15 mouse cellular contexts compared by ENCODE assay signal in genomic region chr19:56265149-56265548, GRCm38 (mm10). TPM values are rescaled to one million over a fixed set of nuclear protein-coding genes. Genes with fewer than 3 reads are reported as not detected.
DNase-seq lines count a peak whose midpoint lies in the region; ATAC-seq lines count a peak whose summit lies in the region.
"Had no signal": no experiment of that assay in that cellular context is flagged by ENCODE, and none has a peak within 500 bp of the region (broad histone marks: within the 10 kb centered on the region; RNA-seq: fewer than 3 reads in every experiment).

No protein-coding gene starts in this region.

- DNase-seq in kidney, adult 8-10 months = no peak
- DNase-seq in 416B (ENCODE audit: low read depth) = peak; percentile 31
- peak; percentile 29 for DNase-seq in c-Kit-positive CD71-negative TER-119-negative erythroid progenitor cells, embryonic 14.5 days (ENCODE audit: low read depth)
- DNase-seq in cerebellum, postnatal 4 days (ENCODE audit: low spot score in 2 of 2) = no peak
- no peak for DNase-seq in frontal cortex, postnatal 14 days (ENCODE audit: low spot score in 2 of 2)
- no peak for DNase-seq in layer of hippocampus, adult 8-10 months (ENCODE audit: low spot score in 2 of 2)
- DNase-seq: gastrocnemius, postnatal 36 days had no signal

- 68% methylated on average over 5 of the region's 5 CpGs for WGBS in kidney, embryonic 14.5 days
- 19% methylated on average over 5 of the region's 5 CpGs for WGBS in liver, embryonic 16.5 days (ENCODE audit: insufficient replicate concordance)

- no peaks in the 10 kb centered on the region for H3K4me1 ChIP-seq in kidney, embryonic 14.5 days (ENCODE audit: control insufficient read depth, insufficient read depth, low read length)
- no peaks in the 10 kb centered on the region; the same call in 1 of the 2 replicates for H3K4me1 ChIP-seq in liver, embryonic 16.5 days (ENCODE audit: control insufficient read depth, low read depth, low read length)
- H3K4me1 ChIP-seq: forebrain, embryonic 13.5 days had no signal

- no peak overlapping the region for H3K9ac ChIP-seq in kidney, embryonic 14.5 days (ENCODE audit: low read depth, low read length)
- H3K9ac ChIP-seq in liver, embryonic 16.5 days (ENCODE audit: low read depth, low read length) = no peak overlapping the region
- H3K9ac ChIP-seq: forebrain, embryonic 13.5 days; liver, embryonic 15.5 days had no signal

- no peaks in the 10 kb centered on the region for H3K27me3 ChIP-seq in kidney, embryonic 14.5 days (ENCODE audit: control insufficient read depth, insufficient read depth, low read length)
- H3K27me3 ChIP-seq in liver, embryonic 16.5 days (ENCODE audit: control insufficient read depth, insufficient read depth, low read depth, low read length) = no peaks in the 10 kb centered on the region
- H3K27me3 ChIP-seq: forebrain, embryonic 13.5 days; liver, embryonic 15.5 days had no signal

- no peaks in the 10 kb centered on the region for H3K9me3 ChIP-seq in kidney, embryonic 14.5 days (ENCODE audit: control insufficient read depth, low read length)
- H3K9me3 ChIP-seq in liver, embryonic 16.5 days (replicated peaks; ENCODE audit: control insufficient read depth, low read length) = no peaks in the 10 kb centered on the region
- H3K9me3 ChIP-seq: forebrain, embryonic 13.5 days; liver, embryonic 15.5 days had no signal

- peak overlapping the region; percentile 17; the same call in 1 of the 2 replicates for H3K27ac ChIP-seq in kidney, embryonic 14.5 days (ENCODE audit: low read depth, low read length)
- no peak overlapping the region for H3K27ac ChIP-seq in liver, embryonic 16.5 days (ENCODE audit: low read length)
- H3K27ac ChIP-seq: forebrain, embryonic 13.5 days; left cerebral cortex, adult 2 months; liver, embryonic 15.5 days had no signal

- H3K36me3 ChIP-seq in kidney, embryonic 14.5 days (ENCODE audit: control insufficient read depth, insufficient read depth, low read length) = no peaks in the 10 kb centered on the region
- no peaks in the 10 kb centered on the region for H3K36me3 ChIP-seq in liver, embryonic 16.5 days (ENCODE audit: control insufficient read depth, insufficient read depth)
- H3K36me3 ChIP-seq: liver, embryonic 15.5 days had no signal

- no peak overlapping the region for H3K4me2 ChIP-seq in kidney, embryonic 14.5 days (replicated peaks; ENCODE audit: low read depth, low read length)
- no peak overlapping the region for H3K4me2 ChIP-seq in liver, embryonic 16.5 days (ENCODE audit: low read depth, low read length)
- H3K4me2 ChIP-seq: forebrain, embryonic 13.5 days; liver, embryonic 15.5 days had no signal

- no peak for ATAC-seq in kidney, embryonic 14.5 days (ENCODE audit: low FRiP score, low TSS enrichment)
- ATAC-seq in liver, embryonic 16.5 days (ENCODE audit: low read depth) = 0 out of 2 replicates have a peak, but pooled peaks have one; percentile 9
- ATAC-seq: forebrain, embryonic 13.5 days; hindbrain, embryonic 16.5 days had no signal

- no peak overlapping the region for H3K4me3 ChIP-seq in kidney, embryonic 14.5 days (ENCODE audit: low read length)
- no peak overlapping the region for H3K4me3 ChIP-seq in liver, embryonic 16.5 days (ENCODE audit: low read depth, low read length)
- H3K4me3 ChIP-seq: forebrain, embryonic 13.5 days; left cerebral cortex, adult 2 months; liver, embryonic 15.5 days had no signal

RNA-seq across cellular contexts. Expression of gene Habp2, which starts 21.8 kb away (rescaled TPM):
- 12.7 and 20.4 TPM in 2 replicates for polyA plus RNA-seq in kidney, embryonic 14.5 days (2014; fragmentation: Nextera tagmentation; extraction: Ambion mirVana)
- polyA plus RNA-seq in liver, embryonic 16.5 days (2015; fragmentation: Nextera tagmentation; extraction: Ambion mirVana) = 71.3 and 78.4 TPM in 2 replicates
- total RNA-seq in layer of hippocampus, adult 8-10 months (2022) = not detected
- total RNA-seq: gastrocnemius, postnatal 36 days; left cerebral cortex, adult 2 months had no signal
- polyA plus RNA-seq: embryonic facial prominence, embryonic 11.5 days; hindbrain, embryonic 16.5 days; testis, adult 2 months had no signal

Comparison
In these comparisons a context has a peak if more than half of its experiments do, and no peak if none do; other contexts are left out.
1. DNase-seq: peak in 416B (single experiment) and c-Kit-positive CD71-negative TER-119-negative erythroid progenitor cells, embryonic 14.5 days (single experiment); none in kidney, adult 8-10 months (0 of 2), cerebellum, postnatal 4 days (0 of 2), frontal cortex, postnatal 14 days (0 of 2) and layer of hippocampus, adult 8-10 months (0 of 2).